Mouse (Mus musculus): ENCODE results near the gene Atf1. TPM values are rescaled to one million over a fixed set of nuclear protein-coding genes. Genes with fewer than 3 reads are reported as not detected.

Gene Atf1
- polyA plus RNA-seq, 1 experiment from 2014 or later, result 27.7 TPM

DNA sequence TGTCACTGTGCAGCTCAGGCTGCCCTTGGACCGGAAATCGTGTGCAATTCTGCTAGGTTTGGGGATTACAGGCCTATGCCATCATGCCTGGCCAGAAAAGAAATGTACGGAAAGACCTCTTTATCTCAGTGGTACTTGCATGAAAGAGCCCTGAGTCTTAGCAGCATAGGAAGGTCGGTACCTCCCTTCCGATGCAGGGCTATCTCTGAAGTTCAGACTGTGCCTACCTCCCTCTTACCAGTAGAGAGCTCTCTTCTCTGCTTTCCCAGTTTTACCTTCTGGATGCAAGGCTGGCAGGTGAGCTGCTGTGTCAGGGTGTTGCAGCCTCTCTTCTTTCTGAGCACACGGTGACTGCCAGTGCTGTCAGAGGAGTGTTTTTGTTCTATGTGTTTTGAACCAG lies 14.2 kb downstream of the Atf1 start:
- TF ChIP-seq EP300 (optimal IDR thresholded peaks at IDR 0.05), result no peak
- TF ChIP-seq CTCF (IDR thresholded peaks at IDR 0.05; ENCODE audit: low read depth), result no peak
- no peak overlapping the region for H3K4me2 ChIP-seq (replicated peaks; ENCODE audit: low read depth)
- no peaks in the 10 kb centered on the region for H3K9me3 ChIP-seq (ENCODE audit: control insufficient read depth, low read length)
- H3K9ac ChIP-seq (ENCODE audit: low read length), result no peak overlapping the region
- DNase-seq (ENCODE audit: low spot score) (no peak), ATAC-seq (ENCODE audit: low FRiP score, low TSS enrichment) (no peak)
- 92% methylated on average over 6 of the region's 6 CpGs for WGBS
- peaks cover 6% of the 10 kb centered on the region; the same call in 1 of the 2 replicates for H3K36me3 ChIP-seq (ENCODE audit: control insufficient read depth, insufficient read depth, low read length)
- H3K27me3 ChIP-seq (ENCODE audit: control insufficient read depth, insufficient read depth, low read length), result no peaks in the 10 kb centered on the region
- no peaks in the 10 kb centered on the region; the same call in 1 of the 2 replicates for H3K4me1 ChIP-seq (replicated peaks; ENCODE audit: control insufficient read depth, insufficient read depth)
- H3K4me3 ChIP-seq (ENCODE audit: low read depth, low read length), result no peak overlapping the region
- no peak overlapping the region for H3K27ac ChIP-seq (replicated peaks)

DNA sequence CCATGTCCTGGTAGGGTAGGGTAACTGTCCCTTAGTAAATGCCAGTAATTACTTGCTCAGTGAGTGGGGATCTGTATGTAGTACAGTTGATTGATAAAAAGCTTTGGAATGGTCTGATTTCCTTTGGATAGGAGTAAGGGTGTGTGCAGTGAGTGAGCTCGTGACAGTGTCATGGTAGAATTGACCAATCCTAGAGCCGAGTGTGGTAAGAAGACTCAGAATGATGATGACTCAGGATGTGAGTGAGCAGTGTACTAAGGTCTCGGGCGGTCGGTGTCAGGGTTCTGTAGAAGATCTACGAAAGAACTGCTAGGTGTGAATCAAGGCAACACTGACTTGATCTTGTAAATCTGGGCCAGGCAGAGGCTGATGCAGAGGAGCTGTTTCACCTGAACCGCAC lies 18.3 kb downstream of the Atf1 start:
- Histone ChIP-seq H3K9me3 (ENCODE audit: control insufficient read depth, low read length) (no peaks in the 10 kb centered on the region), H3K27ac (replicated peaks) (no peak overlapping the region), H3K36me3 (ENCODE audit: control insufficient read depth, insufficient read depth, low read length) (peaks cover 15% of the 10 kb centered on the region), H3K4me1 (replicated peaks; ENCODE audit: control insufficient read depth, insufficient read depth) (no peaks in the 10 kb centered on the region), H3K4me3 (ENCODE audit: low read depth, low read length) (no peak overlapping the region), H3K27me3 (ENCODE audit: control insufficient read depth, insufficient read depth, low read length) (no peaks in the 10 kb centered on the region), H3K9ac (ENCODE audit: low read length) (no peak overlapping the region), H3K4me2 (replicated peaks; ENCODE audit: low read depth) (no peak overlapping the region)
- 91% methylated on average over 7 of the region's 7 CpGs for WGBS
- DNase-seq (ENCODE audit: low spot score) (no peak), ATAC-seq (ENCODE audit: low FRiP score, low TSS enrichment) (no peak)
- TF ChIP-seq CTCF (IDR thresholded peaks at IDR 0.05; ENCODE audit: low read depth) (no peak), EP300 (optimal IDR thresholded peaks at IDR 0.05) (no peak)

GRCm38 (mm10) chr15:100247296-100247695 lies 19.7 kb downstream of the Atf1 start:
- H3K36me3 ChIP-seq (ENCODE audit: control insufficient read depth, insufficient read depth, low read length), result peaks cover 17% of the 10 kb centered on the region
- DNase-seq (ENCODE audit: low spot score), result no peak
- no peak for ATAC-seq (ENCODE audit: low FRiP score, low TSS enrichment)
- TF ChIP-seq EP300 (optimal IDR thresholded peaks at IDR 0.05) (no peak), CTCF (IDR thresholded peaks at IDR 0.05; ENCODE audit: low read depth) (no peak)
- H3K4me2 ChIP-seq (replicated peaks; ENCODE audit: low read depth), result no peak overlapping the region
- H3K27ac ChIP-seq (replicated peaks), result no peak overlapping the region
- no peaks in the 10 kb centered on the region for H3K4me1 ChIP-seq (replicated peaks; ENCODE audit: control insufficient read depth, insufficient read depth)
- no peaks in the 10 kb centered on the region for H3K27me3 ChIP-seq (ENCODE audit: control insufficient read depth, insufficient read depth, low read length)
- H3K9ac ChIP-seq (ENCODE audit: low read length), result no peak overlapping the region
- 81% methylated on average over 9 of the region's 9 CpGs for WGBS
- H3K4me3 ChIP-seq (ENCODE audit: low read depth, low read length), result no peak overlapping the region
- no peaks in the 10 kb centered on the region for H3K9me3 ChIP-seq (ENCODE audit: control insufficient read depth, low read length)

GRCm38 (mm10) chr15:100248665-100249433 lies 21.2 kb downstream of the Atf1 start:
- no peak overlapping the region for H3K4me3 ChIP-seq (ENCODE audit: low read depth, low read length)
- TF ChIP-seq EP300 (optimal IDR thresholded peaks at IDR 0.05), result no peak
- no peak for TF ChIP-seq CTCF (IDR thresholded peaks at IDR 0.05; ENCODE audit: low read depth)
- 90% methylated on average over 6 of the region's 6 CpGs for WGBS
- no peak for ATAC-seq (ENCODE audit: low FRiP score, low TSS enrichment)
- no peak overlapping the region for H3K4me2 ChIP-seq (replicated peaks; ENCODE audit: low read depth)
- H3K27ac ChIP-seq (replicated peaks), result no peak overlapping the region
- H3K9ac ChIP-seq (ENCODE audit: low read length), result no peak overlapping the region
- H3K27me3 ChIP-seq (ENCODE audit: control insufficient read depth, insufficient read depth, low read length), result no peaks in the 10 kb centered on the region
- peaks cover 26% of the 10 kb centered on the region for H3K36me3 ChIP-seq (ENCODE audit: control insufficient read depth, insufficient read depth, low read length)
- no peaks in the 10 kb centered on the region for H3K4me1 ChIP-seq (replicated peaks; ENCODE audit: control insufficient read depth, insufficient read depth)
- no peaks in the 10 kb centered on the region for H3K9me3 ChIP-seq (ENCODE audit: control insufficient read depth, low read length)
- DNase-seq (ENCODE audit: low spot score), result no peak

DNA sequence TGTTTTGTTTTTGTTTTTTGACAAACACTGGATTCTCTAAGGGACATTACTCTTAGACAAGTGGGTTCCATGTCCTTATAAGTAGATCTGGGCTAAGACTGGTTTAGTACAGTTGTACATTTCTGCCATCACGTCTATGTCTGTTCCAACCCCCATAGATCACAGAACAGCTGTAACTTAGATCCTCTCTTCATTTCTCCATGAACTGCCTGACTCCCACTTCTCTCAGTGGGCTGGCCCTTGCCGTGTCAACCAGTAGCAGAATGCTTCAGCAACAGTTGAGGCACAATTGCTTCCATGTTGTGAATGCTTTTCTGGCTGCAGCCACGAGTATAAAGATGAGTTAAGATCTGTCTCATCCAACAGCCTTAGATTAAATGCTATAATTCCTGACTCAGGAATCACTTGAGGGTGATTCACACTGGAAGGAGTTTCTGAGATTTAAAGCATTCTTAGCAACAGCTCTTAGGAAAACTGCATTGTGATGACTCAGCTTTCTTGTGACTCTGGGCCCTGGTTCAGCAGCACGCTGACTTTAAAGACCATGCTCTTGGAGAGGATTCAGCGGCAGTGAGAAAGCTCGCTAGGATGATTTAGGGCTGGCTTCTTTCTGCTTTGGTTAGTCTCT lies 23.6 kb downstream of the Atf1 start:
- no peak overlapping the region for H3K4me3 ChIP-seq (ENCODE audit: low read depth, low read length)
- ATAC-seq (ENCODE audit: low FRiP score, low TSS enrichment) (no peak), DNase-seq (ENCODE audit: low spot score) (no peak)
- no peak overlapping the region for H3K4me2 ChIP-seq (replicated peaks; ENCODE audit: low read depth)
- no peak for TF ChIP-seq EP300 (optimal IDR thresholded peaks at IDR 0.05)
- TF ChIP-seq CTCF (IDR thresholded peaks at IDR 0.05; ENCODE audit: low read depth), result no peak
- H3K9ac ChIP-seq (ENCODE audit: low read length), result no peak overlapping the region
- no peaks in the 10 kb centered on the region for H3K4me1 ChIP-seq (replicated peaks; ENCODE audit: control insufficient read depth, insufficient read depth)
- no peaks in the 10 kb centered on the region for H3K27me3 ChIP-seq (ENCODE audit: control insufficient read depth, insufficient read depth, low read length)
- no peaks in the 10 kb centered on the region for H3K9me3 ChIP-seq (ENCODE audit: control insufficient read depth, low read length)
- 68% methylated on average over 6 of the region's 6 CpGs for WGBS
- H3K36me3 ChIP-seq (ENCODE audit: control insufficient read depth, insufficient read depth, low read length), result peaks cover 35% of the 10 kb centered on the region
- H3K27ac ChIP-seq (replicated peaks), result no peak overlapping the region

GRCm38 (mm10) chr15:100256386-100256785 lies 28.8 kb downstream of the Atf1 start:
- no peak overlapping the region for H3K9ac ChIP-seq (ENCODE audit: low read length)
- TF ChIP-seq EP300 (optimal IDR thresholded peaks at IDR 0.05) (no peak), CTCF (IDR thresholded peaks at IDR 0.05; ENCODE audit: low read depth) (no peak)
- 76% methylated on average over 6 of the region's 6 CpGs for WGBS
- H3K36me3 ChIP-seq (ENCODE audit: control insufficient read depth, insufficient read depth, low read length), result peaks cover 29% of the 10 kb centered on the region
- H3K9me3 ChIP-seq (ENCODE audit: control insufficient read depth, low read length), result no peaks in the 10 kb centered on the region
- no peak overlapping the region for H3K4me2 ChIP-seq (replicated peaks; ENCODE audit: low read depth)
- no peak overlapping the region for H3K27ac ChIP-seq (replicated peaks)
- H3K27me3 ChIP-seq (ENCODE audit: control insufficient read depth, insufficient read depth, low read length), result no peaks in the 10 kb centered on the region
- H3K4me1 ChIP-seq (replicated peaks; ENCODE audit: control insufficient read depth, insufficient read depth), result no peaks in the 10 kb centered on the region
- ATAC-seq (ENCODE audit: low FRiP score, low TSS enrichment), result no peak
- no peak for DNase-seq (ENCODE audit: low spot score)
- no peak overlapping the region for H3K4me3 ChIP-seq (ENCODE audit: low read depth, low read length)
